Mouse (Mus musculus): ENCODE measurements around the gene Prkn.

Gene Prkn

DNA sequence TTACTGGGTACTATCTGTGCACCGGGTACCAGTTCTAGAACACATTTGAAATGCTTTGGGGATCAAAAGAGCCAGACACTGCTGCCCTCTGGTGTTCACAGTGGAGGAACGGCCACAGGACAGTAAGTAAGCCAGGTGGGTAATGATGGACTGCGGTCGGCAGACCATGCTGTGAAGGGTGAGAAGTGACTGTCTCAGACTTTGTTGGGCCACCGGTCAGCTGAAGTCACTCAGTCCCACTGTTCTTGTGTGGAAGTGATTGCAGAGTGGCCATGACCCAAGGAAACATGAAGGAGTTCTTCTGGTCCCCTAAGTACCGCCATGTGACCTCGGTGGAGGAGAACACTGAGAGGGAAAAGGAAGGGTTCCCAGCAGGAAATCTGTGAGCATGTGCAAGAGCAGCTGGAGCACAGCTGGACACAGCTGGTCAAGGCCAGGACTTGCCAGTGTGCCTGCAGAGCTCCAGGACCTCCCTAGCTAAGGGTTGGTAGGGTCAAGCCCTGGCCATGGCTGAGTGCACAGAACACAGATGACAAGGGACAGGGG is 1135.0 kb downstream of the Prkn start:
- DNase-seq (ENCODE audit: extremely low read depth, low read depth) = peak; percentile 35

DNA sequence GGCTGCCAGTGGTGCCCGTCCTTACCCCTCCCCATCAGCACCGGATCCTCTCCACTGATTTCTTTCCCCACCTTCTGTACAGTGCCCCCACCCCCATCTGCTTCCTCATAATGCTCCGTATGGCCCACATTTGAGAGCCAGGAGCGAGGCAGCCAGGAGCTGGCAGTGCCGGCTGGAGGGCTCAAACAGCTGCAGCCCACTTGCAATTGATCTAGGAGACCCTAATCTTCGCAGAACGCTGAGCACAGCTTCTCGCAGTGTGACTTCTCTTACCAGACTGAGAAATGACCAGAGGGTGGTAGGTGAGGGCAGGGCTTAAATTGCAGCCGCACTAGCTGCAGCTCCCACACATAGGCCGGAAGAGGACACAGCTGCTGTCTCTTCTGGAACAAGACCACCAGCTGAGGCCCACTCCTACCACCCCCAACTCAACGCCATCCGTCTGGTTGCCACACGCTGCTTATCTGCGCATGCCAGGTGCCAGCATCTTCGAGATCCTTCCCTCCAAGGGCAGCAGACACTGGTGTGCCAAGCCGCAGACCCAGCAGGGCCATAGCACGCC is 1138.2 kb downstream of the Prkn start:
- no peak for DNase-seq (ENCODE audit: extremely low read depth, low read depth)

DNA sequence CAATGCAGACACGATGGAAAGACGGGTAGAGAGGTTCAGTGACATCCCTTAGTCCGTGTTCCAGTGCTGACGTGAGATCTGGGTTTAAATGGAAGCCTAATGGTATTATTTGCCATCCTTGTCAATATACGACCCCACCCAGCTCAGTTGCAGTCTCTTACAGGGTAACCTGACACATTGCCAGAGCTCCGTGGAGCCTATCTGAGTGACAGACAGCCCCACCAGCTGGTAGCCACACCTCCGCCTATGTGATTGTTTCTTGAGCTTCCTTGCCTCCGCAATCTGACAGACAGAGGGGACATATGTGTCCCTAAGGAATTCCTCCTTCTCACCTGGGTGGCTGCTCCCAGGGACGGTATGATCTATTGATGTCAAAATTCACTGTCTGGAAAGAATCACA is 1141.5 kb downstream of the Prkn start:
- DNase-seq (ENCODE audit: extremely low read depth, low read depth) = no peak

DNA sequence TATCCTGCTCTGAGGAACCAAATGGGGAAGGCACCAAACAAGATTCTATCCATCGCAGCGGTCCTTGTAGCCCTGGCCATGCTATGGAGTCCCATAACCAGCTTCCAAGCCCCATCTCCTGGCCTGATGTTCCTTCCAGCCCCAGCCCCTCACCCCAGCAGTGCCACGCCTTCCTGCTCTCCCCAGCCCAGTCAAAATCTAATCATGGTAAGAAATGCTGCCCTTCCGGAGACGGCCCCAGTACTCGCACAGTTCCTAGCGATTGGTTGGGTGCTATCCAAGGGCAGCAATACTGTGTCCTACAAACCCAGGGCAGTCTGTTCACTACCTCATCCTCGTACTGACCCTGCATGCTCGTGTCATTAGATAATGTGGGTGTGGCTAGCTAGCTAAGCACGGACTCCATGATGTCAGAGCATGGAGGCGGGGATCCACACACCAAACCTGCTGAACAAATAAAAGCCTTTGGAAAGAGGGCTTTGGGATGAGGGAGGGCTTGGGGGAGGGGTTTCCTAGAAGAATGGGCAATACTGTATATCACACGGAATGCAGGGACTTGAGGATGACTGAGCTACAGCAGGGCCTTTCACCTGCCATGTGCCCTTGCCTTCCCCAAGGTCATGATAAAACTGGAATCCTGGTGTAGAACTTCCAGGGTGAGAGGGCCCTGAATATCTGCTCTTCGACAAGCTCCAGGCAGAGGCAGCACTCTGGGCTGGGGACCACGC is 1148.1 kb downstream of the Prkn start:
- DNase-seq (ENCODE audit: extremely low read depth, low read depth) = peak; percentile 30

DNA sequence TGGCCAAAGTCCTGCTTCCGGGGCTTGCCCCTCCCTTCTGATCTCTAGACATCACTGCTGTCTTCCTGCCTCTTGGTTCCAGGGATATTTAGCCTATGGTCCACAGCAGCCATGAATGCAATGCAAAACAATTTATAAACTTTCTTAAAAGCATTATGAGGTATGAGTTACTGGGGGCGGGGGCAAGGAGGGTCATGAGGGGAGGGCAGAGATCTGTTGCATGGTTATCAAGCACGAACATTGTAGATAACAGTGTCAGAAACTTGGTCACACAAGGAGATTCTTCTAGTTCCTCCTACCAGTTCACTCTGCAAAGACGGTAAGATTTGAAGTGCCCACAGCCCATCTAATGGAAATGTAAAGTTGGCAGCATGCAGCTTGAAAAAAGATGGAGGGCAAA is 1149.1 kb downstream of the Prkn start:
- DNase-seq (ENCODE audit: extremely low read depth, low read depth) = no peak

DNA sequence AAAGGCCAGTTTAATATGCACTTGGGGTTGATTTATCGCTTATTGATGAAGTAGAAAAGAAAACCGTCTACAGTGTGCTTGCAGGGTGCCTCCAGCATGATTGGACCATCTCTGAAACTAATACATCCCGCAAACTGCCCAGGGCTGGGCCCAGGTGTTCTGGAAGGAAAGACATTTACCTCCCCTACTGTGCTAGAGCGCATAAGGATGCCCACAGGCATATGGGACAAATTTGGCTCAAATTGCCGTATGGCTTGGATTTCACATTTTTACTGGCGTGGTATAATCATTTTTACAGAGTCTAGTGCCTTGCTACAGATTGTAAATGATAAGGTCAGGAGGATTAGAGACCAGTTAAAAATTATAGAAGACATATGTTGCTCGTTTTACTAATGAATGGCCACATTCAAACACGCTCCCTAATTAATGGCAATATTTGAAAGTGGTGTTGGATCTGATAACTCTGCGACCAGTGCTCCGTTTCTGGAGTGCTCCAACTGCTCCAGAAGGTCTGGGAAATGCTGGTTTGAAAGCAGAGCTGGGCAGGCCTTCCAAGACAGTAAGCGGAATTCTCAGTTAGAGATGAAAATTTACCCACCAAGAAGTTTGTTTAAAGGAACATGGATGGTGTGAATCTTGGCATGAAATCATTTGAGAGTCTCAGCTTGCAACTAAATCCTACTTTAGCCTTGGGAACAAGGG is 1150.4 kb downstream of the Prkn start:
- no peak for DNase-seq (ENCODE audit: extremely low read depth, low read depth)

DNA sequence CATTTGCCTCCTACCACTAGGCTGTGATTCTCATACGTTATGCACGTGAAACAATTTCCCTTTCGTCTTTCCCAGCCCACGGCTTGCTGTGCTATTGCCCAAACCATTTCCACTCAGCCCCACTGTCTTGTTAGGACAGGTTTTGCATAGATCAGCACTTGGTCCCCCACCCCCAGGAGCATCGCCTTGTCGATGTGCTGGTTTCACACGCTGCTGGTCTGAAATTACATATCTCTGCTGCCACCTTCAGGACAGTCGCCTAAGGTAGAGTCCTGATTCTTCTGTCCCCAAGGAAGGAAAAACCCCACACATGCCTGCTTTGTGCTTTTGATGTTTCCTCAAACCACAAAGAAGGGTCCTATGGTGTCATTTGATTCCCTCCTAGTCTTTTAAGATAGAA is 1153.1 kb downstream of the Prkn start:
- peak; percentile 55 for DNase-seq (ENCODE audit: extremely low read depth, low read depth)

DNA sequence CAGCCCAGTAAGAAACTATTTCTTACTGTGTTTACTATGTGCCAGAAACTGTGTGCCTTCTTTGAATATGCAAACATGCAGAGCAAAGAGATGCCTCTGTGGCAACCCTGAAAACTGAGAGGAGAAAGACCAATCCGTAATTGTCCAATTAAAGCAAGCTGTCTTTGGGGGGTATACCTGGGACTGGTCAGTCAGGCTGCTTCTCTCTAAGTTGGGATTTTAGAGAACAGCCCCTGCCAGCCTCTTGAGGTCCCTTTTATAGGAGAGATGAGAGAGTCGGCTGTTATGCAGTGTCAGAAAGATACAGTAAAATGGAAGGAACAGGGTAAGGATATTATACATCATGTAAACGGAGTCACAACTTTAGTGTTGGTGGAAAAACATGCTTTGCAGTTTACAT is 1154.1 kb downstream of the Prkn start:
- DNase-seq (ENCODE audit: extremely low read depth, low read depth) = no peak

DNA sequence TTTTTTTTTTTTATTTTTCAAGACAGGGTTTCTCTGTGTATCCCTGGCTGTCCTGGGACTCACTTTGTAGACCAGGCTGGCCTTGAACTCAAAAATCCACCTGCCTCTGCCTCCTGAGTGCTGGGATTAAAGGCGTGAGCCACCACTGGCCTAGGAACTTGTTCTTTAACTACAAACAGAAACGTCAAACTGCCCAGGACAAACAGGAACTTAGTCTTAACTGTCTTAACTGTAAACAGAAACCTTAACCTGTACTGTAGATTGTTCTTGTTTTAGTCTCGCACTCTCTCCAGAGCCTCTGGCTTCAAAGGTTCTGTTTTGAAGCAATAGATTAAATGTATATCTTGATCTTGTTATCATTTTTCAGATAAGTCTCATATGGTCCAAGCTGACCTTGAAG is 1154.6 kb downstream of the Prkn start:
- peak; percentile 37 for DNase-seq (ENCODE audit: extremely low read depth, low read depth)

DNA sequence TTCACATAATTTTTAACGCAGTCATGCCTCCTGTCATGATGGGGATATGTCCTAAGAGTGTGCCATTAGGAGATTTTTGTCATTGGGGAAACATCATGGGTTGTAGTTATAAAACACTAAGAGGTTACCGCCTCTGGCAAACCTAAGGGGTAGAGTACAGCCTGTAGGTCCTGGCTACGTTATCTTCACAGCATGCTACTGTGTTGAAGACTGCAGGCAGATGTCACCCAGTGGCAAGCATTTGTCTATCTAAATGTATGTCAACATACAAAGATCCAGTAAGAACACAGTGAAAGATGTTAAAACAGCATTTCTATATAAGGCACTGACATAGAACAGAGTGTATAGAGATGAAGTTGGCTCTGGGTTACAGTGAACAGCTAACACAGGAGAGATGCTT is 1155.3 kb downstream of the Prkn start:
- no peak for DNase-seq (ENCODE audit: extremely low read depth, low read depth)

DNA sequence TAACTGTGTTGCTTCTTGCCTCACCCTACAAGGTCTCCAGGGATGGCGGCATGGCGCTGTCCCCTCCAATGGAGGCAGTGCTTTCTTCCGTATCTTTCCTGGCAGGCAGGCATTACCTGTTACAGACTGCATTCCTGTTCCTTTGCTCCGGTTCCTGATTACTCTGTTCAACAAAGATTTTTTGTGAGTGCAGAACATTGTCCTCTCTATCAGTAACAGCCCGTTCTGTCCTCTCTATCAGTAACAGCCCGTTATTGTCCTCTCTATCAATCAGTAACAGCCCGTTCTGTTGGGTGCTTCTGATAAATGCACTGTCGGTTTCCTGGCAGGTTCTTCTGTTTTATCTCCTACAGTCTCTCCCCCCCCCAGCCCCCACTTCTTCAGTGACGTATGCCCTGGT is 1156.1 kb downstream of the Prkn start:
- DNase-seq (ENCODE audit: extremely low read depth, low read depth) = peak; percentile 91

DNA sequence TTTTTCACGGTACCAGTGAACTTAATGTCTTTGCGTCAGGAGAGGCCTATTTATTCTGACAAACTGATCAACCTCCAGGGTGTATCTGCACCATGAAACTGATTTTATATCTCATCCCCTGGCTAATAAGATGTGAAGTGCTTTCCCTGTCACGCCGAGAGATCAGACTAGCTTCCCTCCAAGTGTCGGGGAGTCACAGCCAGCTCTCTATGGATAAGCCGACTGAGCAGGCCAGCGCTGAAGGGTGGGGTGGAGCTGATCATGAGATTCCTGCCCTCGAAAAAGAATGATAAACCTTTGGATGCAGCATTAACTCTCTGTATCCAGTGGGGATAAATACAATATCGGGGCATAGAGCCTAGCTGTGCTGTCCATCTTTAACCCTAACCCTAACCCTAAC is 1160.1 kb downstream of the Prkn start:
- DNase-seq (ENCODE audit: extremely low read depth, low read depth) = no peak

DNA sequence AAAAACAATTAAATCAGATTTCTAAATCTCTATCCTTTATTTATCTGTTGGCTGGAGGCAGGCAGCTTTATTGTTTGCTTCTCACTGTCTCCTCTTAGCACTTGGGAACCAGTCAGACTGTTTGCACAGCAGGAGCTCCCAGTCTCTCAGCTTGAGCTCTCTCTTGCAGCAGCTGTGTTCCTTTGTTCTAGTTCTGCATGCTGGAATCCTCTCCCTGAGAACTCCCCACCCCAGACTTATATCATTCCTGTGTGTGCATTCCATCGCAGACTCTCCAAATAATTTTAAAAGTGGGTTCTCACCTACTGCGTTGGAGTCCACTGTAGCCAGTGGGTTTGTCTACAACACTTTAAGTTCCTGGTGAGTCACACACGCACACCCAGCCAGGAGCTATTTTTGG is 1181.1 kb downstream of the Prkn start:
- no peak for DNase-seq (ENCODE audit: extremely low read depth, low read depth)

DNA sequence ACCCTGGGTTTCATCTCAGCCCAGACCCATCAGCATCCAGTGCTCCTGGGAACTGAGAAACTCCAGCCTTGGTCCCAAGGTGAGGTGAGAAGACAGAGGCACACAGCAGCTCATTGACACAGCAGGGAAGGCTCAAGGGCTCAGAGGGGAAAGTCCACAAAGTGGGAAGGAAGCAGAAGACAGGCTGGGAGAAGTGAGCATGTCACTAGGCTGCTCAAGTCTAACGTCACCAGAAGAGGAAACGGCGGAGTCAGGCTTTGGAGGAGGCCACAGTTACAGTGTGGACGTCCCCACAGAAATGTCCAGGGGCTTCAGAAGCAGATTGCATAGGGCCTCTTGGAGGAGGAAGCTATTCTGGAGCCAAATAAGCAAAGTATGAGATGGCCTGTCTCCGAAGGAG is 1189.2 kb downstream of the Prkn start:
- no peak for DNase-seq (ENCODE audit: extremely low read depth, low read depth)

DNA sequence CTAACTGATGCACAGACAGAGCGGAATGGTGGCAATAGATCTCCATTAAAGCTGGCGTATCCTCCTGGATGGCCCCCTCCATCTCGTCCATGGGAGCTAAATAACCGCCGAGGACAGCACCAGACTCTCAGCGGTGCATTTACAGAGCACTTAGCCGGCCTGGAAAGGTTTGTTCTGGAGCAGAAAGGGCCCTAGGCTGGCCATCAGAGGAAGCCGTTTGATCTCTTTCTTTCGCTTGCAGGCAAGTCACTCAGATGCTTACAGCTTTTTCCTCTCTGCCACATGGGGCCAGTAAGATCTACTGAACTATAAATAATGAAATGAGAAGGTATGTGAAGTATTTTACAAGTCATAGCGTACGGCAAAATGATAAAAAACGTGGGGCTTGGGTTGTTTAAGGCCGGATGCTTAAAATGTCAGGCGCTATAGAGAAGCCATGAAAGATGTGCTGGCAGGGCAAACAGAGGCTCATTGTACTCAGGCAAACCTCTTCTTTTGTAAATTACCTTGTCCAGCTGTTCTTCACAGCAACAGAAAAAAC is 1189.8 kb downstream of the Prkn start:
- DNase-seq (ENCODE audit: extremely low read depth, low read depth) = no peak

DNA sequence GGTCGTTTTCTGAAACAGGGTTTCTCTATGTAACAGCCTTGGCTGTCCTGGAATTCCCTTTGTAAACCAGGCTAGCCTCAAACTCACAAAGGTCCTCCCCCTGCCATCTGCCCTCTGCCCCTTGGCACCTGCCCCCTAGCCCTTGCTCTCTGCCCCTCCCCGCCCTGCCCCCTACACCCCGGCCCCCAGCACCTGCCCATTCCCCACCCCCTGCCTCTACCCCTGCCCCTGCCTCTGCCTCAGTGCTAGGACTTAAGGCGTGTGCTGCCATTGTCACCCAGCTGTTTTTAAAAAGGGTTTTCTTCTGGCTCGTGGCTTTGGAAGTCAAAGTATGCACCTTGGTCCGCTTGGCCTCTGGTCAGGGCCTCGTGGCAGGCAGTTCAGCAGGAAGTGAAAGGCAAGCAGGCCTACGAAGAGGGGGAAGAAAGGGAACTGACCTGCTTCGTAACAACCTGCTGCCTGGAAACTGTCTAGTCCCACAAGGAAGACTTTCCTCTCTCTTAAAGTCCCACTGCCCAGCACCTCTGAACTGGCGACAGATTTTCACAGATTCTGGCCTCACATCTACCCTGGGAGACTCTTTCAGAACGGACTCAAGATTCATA is 1190.5 kb downstream of the Prkn start:
- no peak for DNase-seq (ENCODE audit: extremely low read depth, low read depth)

DNA sequence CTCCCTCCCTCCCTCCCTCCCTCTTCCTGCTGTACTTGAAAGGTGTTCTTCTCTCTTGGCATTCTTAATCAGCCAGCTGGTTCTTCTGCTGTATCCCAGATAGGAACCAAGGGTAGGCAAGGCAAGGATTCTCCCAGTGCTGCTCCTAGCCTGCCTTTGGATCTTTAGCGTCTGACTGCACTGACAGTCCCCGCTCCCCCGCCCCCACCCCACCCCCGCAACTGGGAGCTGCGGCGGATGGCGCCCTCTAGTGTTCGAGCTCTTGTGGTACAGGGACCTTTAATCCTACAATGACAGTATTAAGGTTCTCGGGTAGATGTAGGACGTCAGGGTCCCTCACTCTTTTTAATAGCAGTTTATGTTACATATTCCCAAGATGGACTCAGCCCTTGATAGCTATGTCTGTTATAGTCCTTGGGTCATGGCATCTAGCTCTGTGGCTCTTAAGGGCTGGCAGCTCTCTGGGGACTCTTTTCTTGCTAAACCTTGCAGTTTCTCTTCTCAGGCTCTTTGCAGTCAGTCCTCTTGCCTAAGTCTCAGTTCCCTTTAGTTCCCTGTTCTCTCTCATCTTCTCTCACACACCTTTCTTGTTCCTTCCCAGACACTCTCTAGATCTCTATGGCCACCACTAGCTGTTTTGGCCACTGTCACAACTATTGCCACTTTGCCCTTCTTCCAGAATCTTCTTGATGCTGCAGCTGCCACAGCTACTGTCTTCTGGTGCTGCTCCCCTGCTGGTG is 1191.2 kb downstream of the Prkn start:
- DNase-seq (ENCODE audit: extremely low read depth, low read depth) = peak; percentile 50

DNA sequence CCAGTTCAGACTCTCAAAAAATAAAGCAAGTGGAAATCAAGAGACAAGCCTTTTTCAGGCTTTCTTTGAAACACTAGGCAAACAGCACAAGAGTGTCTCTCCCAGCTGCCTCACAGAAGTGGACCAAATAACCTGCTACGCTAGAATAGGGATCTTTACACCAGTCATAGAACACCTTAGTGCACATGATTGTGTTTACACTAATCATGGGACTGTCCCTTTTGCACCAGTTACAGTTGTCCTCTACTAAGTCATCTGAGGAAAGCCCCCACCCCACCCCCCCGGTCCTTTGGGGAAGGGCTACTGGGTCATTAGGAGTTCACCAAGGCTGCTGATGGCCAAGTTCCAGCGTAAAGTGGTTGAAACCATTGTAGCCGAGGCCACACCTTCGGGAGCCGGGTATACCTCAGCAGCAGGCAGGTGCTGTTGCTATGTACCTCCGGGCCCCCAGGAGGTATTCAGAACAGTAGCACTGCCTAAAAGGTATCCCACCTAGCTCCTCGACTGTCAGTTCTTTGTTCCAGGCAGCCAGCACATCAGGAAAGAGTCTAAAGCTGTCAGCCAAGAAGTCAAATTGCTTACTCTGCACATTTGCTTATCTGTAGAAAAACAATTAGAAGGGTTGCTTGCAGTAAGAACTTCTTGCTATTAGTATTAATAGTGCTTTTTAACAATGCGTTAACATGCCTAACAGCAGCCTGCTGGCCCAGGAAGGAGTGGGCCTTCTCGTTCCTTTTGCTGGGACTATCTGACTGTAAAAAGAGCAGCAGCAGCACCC is 1192.0 kb downstream of the Prkn start:
- DNase-seq (ENCODE audit: extremely low read depth, low read depth) = no peak

DNA sequence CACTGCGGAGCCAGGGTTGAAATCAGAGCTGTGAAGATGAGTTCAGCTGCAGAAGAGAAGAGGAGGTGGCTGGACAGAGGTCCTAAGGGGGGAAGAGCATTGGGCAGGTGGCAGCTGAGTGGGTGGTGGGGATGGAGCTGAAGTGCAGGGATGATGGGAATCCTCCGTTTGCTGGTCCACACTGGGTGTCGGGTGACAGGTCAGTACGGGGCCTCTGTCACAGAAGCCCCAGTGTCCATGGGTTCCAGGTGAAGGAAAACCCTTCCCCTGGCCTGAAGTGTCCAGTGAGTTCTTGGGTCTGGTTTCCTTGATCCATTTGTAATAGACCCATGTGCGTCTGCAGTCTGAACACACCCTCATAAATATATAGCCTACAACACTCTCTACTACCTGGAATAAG is 1195.2 kb downstream of the Prkn start:
- DNase-seq (ENCODE audit: extremely low read depth, low read depth) = no peak

DNA sequence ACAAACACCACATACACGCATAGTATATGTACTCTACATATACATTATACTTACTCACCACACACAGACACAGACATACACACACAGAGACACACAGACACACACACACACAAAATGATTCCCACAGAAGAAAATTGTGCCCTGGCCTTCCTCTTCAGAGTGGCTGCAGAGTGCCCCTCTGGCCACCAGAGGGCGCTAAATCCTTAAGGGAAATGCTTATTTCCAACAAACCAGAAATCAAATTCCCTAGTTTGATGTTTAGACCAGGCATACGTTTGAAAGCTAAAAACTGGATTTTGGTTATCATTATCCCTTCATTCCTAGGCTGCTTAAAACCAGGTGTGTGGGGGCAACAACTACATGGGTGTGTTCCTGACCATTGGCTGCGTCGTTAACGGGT is 1196.0 kb downstream of the Prkn start:
- peak; percentile 57 for DNase-seq (ENCODE audit: extremely low read depth, low read depth)
